Mouse (Mus musculus): Measurements from ENCODE around the gene Zfpm1. TPM values are rescaled to one million over a fixed set of nuclear protein-coding genes. Genes with fewer than 3 reads are reported as not detected.

Zfpm1 gene
- polyA plus RNA-seq, 1 experiment from 2014 or later = 0.89 TPM

DNA sequence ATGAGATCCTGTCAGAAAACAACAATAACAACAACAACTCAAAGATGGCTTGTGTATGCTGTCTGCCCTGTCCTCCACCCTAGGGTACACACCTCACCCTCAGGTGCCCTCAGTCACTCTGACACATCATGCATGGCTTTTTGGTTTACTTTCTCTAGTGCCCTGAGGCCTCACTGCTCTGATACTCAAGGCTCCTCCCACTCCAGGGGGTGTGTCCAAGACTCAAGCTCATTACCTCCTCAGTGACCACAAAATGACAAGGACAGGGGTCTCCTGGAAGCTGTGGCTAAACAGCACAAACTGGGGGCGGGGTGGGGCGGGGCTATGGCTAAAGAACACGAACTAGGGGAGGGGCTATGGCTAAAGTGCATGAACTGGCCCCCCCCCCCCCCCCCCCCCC, 22.1 kb downstream of the Zfpm1 start:
- H3K4me1 ChIP-seq (replicated peaks) = peaks cover 54% of the 10 kb centered on the region
- WGBS = 16% methylated on average over 3 of the region's 3 CpGs
- no peak for ATAC-seq (ENCODE audit: low read depth)

DNA sequence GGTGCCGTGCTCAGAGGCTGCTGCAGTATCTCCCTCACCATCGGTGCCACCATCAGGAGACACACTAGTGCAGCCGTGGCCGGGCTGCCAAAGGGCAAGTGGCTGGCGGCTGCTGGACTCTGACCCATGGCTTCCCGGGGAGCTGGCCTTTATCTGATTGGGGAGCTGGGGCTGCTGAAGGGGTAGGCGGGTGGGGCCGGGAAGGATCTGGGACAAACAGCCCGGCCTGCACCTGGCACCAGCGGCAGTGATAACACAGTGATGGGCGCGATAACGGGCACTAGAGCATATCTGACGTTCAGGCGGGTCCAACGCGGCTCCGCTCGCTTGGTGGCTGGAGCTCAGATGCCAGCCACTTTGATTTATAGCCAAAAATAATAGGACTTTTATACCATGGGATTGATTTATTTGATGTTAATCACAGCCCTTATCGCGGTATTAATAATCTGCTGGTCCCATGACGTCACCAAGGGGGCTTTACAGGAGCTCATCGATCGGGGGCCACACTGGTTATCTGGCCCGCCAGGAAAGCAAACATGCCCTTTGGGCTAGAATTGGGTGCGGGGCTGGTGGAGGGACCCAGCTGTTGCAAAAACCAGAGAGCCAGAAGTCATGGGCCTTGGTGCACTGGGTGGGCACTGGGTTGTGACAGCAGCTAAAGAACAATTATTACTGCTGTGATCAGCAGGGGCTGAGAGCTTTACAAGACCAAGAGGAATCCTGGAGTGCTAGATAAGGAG, 24.9 kb downstream of the Zfpm1 start:
- H3K27ac ChIP-seq (replicated peaks) = peak overlapping the region; percentile 54; the same call in 1 of the 2 replicates

More for the DNA sequence above, 22.1 kb downstream of the Zfpm1 start:
- no peak overlapping the region for H3K27ac ChIP-seq (replicated peaks)
- H3K27me3 ChIP-seq = no peaks in the 10 kb centered on the region; the same call in 1 of the 2 replicates
- H3K9ac ChIP-seq = no peak overlapping the region
- H3K4me2 ChIP-seq = no peak overlapping the region
- no peak overlapping the region for H3K4me3 ChIP-seq
- no peaks in the 10 kb centered on the region for H3K36me3 ChIP-seq
- H3K9me3 ChIP-seq = no peaks in the 10 kb centered on the region

DNA sequence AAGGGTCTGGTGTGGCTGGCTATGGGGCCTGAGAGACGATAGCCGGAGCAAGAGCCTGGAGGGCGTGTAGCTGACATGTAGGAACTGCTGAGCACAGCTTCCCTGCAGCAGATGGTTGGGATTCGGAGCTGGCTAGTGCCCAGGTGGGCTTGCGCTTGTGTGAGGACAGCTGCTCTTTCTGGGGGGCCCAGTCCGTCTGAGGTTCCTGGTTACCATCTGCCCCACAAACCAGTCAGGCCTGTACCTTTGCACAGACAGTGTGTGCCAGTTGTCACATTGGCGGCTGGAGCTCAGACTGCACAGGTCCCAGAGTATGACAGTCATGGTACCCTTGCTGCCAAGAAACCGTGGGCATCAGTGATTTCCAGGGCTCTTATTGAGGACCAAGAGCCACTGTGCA, 25.9 kb downstream of the Zfpm1 start:
- 64% methylated on average over 8 of the region's 8 CpGs for WGBS
- Histone ChIP-seq H3K4me3 (no peak overlapping the region), H3K9ac (0 out of 2 replicates have a peak overlapping the region, but pooled peaks have one; percentile 17), H3K4me2 (no peak overlapping the region), H3K27ac (replicated peaks) (peak overlapping the region; percentile 54), H3K27me3 (no peaks in the 10 kb centered on the region; the same call in 1 of the 2 replicates), H3K9me3 (no peaks in the 10 kb centered on the region), H3K36me3 (no peaks in the 10 kb centered on the region), H3K4me1 (replicated peaks) (peaks cover 23% of the 10 kb centered on the region)
- no peak for ATAC-seq (ENCODE audit: low read depth)

More for the DNA sequence above, 24.9 kb downstream of the Zfpm1 start:
- Histone ChIP-seq H3K9me3 (no peaks in the 10 kb centered on the region), H3K4me2 (no peak overlapping the region), H3K36me3 (no peaks in the 10 kb centered on the region), H3K4me3 (no peak overlapping the region), H3K27me3 (no peaks in the 10 kb centered on the region; the same call in 1 of the 2 replicates), H3K9ac (no peak overlapping the region; the same call in 1 of the 2 replicates), H3K4me1 (replicated peaks) (peaks cover 33% of the 10 kb centered on the region)
- no peak for ATAC-seq (ENCODE audit: low read depth)
- 57% methylated on average over 26 of the region's 26 CpGs for WGBS

DNA sequence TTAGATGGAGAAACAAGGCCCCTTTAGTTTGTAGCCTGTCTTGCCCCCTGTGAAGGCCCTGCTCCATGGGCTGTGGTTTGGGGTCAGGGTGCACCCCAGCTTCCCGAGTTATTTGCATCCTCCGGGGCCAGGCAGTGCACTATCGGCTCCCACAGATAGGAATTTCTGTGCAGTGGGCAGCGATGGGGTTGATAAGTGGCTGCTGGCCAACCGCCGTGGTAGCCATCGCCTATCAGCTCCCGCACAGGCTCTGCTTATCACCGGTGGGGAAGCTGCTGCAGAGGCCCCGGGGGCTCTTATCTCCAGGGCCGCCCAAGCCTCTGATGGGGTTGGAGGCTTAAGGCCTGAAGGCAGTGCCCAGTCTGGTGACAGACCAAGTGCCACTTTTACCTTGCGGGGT, 27.3 kb downstream of the Zfpm1 start:
- Histone ChIP-seq H3K27ac (replicated peaks) (no peak overlapping the region), H3K9me3 (no peaks in the 10 kb centered on the region), H3K4me1 (replicated peaks) (peaks cover 21% of the 10 kb centered on the region), H3K9ac (no peak overlapping the region), H3K4me3 (no peak overlapping the region), H3K4me2 (no peak overlapping the region), H3K27me3 (no peaks in the 10 kb centered on the region; the same call in 1 of the 2 replicates), H3K36me3 (no peaks in the 10 kb centered on the region)
- no peak for ATAC-seq (ENCODE audit: low read depth)
- 85% methylated on average over 12 of the region's 12 CpGs for WGBS

DNA sequence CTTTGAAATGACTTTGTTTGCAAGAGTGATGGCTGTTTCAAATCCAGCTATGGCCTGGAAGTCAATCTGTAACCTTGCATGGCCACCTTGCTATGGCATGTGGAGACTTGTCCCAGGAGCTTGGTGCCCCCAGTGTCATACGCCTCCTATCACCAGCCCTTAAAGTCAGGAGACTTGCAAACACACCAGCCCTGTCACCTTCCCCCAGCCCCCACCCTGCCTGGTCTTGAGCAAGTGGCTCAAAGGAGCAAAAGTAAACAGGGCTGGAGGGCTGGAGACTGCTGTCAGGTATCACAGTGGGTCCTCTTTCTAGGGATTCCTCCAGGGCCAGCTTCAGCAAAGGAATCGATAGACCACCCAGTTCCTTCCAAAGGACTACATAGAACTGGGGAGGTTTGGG, 29.2 kb downstream of the Zfpm1 start:
- H3K9me3 ChIP-seq = no peaks in the 10 kb centered on the region
- WGBS = 89% methylated on average over 2 of the region's 2 CpGs
- ATAC-seq (ENCODE audit: low read depth) = no peak

DNA sequence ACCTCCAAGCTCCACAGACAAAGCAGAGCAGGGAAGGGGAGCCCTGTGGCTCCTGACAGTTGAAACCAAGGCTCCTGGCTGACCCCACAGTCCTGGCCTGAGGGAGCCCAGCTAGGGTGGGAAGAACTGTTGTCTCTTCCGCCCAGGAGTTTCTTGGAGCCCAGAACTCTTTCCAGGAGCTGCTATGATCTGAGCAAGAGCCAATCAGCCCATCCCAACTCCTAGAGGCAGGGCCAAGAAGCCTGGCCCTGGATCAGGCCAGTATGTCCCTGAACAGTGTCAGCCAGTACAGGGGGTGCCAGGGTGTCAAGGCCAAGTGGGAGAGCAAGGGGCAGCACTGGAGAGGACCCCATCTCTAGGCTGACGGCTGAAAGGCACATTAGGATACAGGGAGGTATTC, 30.6 kb downstream of the Zfpm1 start:
- Histone ChIP-seq H3K4me2 (no peak overlapping the region), H3K4me1 (replicated peaks) (peaks cover 12% of the 10 kb centered on the region), H3K4me3 (no peak overlapping the region), H3K9me3 (no peaks in the 10 kb centered on the region), H3K36me3 (no peaks in the 10 kb centered on the region), H3K27ac (replicated peaks) (no peak overlapping the region), H3K9ac (no peak overlapping the region), H3K27me3 (no peaks in the 10 kb centered on the region)
- no peak for ATAC-seq (ENCODE audit: low read depth)
- WGBS = 71% methylated on average over 2 of the region's 2 CpGs

More for the DNA sequence above, 29.2 kb downstream of the Zfpm1 start:
- H3K9ac ChIP-seq = no peak overlapping the region
- no peak overlapping the region for H3K4me2 ChIP-seq
- H3K27ac ChIP-seq (replicated peaks) = no peak overlapping the region
- H3K27me3 ChIP-seq = no peaks in the 10 kb centered on the region; the same call in 1 of the 2 replicates
- H3K4me3 ChIP-seq = no peak overlapping the region
- H3K36me3 ChIP-seq = no peaks in the 10 kb centered on the region
- H3K4me1 ChIP-seq (replicated peaks) = peaks cover 21% of the 10 kb centered on the region

DNA sequence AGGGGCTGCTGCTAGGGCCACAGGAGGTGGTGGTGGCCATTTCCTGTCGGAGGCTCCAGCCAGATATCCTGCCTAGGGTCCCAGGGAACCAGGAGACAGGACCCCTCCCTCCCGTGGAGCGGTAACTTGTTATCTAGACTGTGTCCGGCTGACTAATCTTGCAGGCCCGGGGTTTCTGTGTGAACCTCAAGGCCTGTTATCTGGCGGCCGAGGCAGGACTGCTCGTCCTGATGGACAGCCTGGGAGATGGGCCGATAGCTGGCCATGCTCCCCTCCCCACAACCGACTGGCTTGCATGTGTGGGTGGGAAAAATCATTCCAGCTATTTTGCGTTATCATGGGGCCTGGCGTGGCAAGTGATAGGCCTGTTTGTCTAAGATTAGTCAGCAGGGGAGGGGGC, 31.4 kb downstream of the Zfpm1 start:
- H3K4me1 ChIP-seq (replicated peaks) = peaks cover 10% of the 10 kb centered on the region; the same call in 1 of the 2 replicates
- 77% methylated on average over 12 of the region's 12 CpGs for WGBS
- no peak overlapping the region for H3K4me2 ChIP-seq
- H3K27me3 ChIP-seq = no peaks in the 10 kb centered on the region
- H3K27ac ChIP-seq (replicated peaks) = no peak overlapping the region
- H3K36me3 ChIP-seq = no peaks in the 10 kb centered on the region
- H3K9me3 ChIP-seq = no peaks in the 10 kb centered on the region
- no peak overlapping the region for H3K4me3 ChIP-seq
- ATAC-seq (ENCODE audit: low read depth) = no peak
- H3K9ac ChIP-seq = no peak overlapping the region

DNA sequence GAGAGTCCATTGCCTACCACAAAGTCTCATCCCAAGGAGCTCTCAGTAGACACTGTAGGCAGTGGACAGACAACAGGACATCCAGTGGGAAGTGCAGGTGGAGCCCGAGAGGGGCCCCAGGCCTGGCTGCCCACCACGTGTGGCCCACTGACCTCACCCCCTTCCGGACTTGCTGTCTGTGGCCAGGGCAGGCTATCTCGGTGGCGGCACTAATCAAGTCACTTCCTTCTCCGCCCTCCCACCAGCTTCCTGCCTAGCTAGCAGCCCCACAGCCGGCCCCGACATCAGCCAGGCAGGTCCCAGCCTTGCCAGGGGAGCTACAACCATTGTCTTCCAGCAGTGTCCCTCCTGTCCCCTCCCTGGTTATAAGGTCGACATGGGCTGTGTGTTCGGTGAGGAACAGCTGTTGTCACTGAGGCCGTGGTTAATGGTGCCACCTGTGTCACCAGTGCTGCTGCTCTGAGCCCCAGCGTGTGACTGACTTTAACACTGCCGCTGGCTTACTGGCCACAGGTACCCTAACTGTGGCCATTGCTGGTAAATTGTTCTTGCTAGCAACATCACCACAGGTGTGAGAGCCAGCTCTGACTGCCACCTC, 33.1 kb downstream of the Zfpm1 start:
- Histone ChIP-seq H3K9me3 (no peaks in the 10 kb centered on the region), H3K27ac (replicated peaks) (no peak overlapping the region), H3K4me3 (no peak overlapping the region), H3K36me3 (no peaks in the 10 kb centered on the region), H3K4me1 (replicated peaks) (peaks cover 12% of the 10 kb centered on the region), H3K4me2 (no peak overlapping the region), H3K9ac (no peak overlapping the region), H3K27me3 (no peaks in the 10 kb centered on the region)
- no peak for ATAC-seq (ENCODE audit: low read depth)
- 53% methylated on average over 13 of the region's 13 CpGs for WGBS

DNA sequence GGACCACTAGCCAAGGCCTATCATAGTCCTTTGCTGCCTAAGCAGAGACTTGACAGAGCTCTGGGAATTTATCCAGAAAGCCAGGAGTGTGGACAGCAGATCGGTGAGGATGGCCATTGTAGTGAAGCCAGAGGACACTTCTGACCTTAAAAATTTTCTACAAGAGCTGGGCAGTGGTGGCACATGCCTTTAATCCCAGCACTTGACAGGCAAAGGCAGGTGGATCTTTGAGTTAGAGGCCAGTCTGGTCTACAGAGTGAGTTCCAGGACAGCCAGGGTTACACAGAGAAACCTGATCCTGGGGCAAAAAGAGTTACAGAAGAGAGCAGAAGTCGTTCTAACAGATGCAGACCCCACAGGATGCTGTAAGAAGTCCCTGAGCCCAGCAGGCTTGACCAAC, 34.5 kb downstream of the Zfpm1 start:
- no peaks in the 10 kb centered on the region for H3K36me3 ChIP-seq
- no peak overlapping the region for H3K27ac ChIP-seq (replicated peaks)
- H3K4me3 ChIP-seq = no peak overlapping the region
- H3K9me3 ChIP-seq = no peaks in the 10 kb centered on the region
- peaks cover 26% of the 10 kb centered on the region for H3K4me1 ChIP-seq (replicated peaks)
- no peaks in the 10 kb centered on the region for H3K27me3 ChIP-seq
- WGBS = 56% methylated on average over 2 of the region's 2 CpGs
- no peak overlapping the region for H3K9ac ChIP-seq
- no peak overlapping the region for H3K4me2 ChIP-seq
- no peak for ATAC-seq (ENCODE audit: low read depth)

DNA sequence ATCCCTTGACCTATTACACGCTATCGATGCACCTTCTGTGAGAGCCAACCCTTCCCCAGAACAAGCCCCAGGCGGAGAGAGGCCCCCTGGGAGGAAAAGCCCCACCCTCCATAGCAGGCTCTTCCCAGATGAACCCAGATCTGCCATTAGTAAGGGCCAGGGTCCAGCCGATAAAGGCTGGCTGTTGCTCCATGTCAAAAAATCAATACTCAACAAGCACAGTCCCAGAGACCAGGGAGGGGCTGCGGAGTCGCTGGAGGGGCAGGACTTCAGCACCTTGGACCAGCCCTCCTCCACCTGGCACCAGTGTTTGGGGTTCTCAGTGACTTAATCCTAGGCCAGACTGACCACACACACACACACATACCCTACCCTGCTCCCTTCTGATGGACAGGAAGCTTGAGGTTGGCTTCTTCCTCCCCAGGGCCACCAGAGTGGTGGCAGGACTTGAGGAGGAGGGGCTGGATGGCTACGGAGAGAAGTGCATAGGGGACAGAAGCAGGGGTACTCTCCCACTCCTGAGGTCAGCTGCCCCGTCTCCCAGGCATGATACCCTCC, 36.1 kb downstream of the Zfpm1 start:
- Histone ChIP-seq H3K9ac (no peak overlapping the region), H3K4me3 (no peak overlapping the region), H3K27ac (replicated peaks) (no peak overlapping the region), H3K27me3 (no peaks in the 10 kb centered on the region), H3K4me2 (no peak overlapping the region), H3K36me3 (no peaks in the 10 kb centered on the region), H3K4me1 (replicated peaks) (peaks cover 30% of the 10 kb centered on the region), H3K9me3 (no peaks in the 10 kb centered on the region)
- no peak for ATAC-seq (ENCODE audit: low read depth)
- WGBS = 56% methylated on average over 8 of the region's 8 CpGs

DNA sequence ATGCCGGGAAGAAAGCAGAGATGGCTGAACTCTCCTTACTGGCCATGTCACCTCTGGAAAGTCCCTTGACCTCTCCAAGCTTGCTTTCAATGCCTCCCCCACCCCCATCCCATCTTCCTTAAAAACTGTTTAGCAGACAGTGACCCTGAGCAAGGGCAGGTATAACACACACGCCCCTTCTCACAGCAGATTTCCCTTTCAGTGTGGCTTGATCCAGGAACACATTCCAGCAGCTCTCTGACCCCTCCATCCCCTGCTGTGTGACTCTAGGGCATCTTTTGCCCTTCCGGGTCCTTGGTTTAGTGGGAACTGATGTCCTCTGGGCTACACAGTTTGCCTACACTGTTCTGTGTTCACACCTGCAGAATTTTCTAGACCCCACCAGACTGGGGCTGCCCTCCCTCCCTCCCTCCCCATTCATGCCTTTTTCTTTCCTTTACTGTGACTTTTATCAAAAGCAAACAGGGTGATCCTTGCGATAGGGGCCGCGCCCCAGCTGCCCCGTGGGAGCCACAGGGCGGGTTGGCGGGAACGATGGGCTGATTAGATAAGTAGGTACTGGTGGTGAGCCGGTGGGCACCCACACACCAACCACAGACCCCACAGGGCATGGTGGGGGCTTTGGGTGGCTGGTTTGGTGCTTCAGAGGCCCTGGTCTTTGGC, 37.2 kb downstream of the Zfpm1 start:
- no peaks in the 10 kb centered on the region for H3K27me3 ChIP-seq
- H3K9ac ChIP-seq = no peak overlapping the region
- H3K27ac ChIP-seq (replicated peaks) = no peak overlapping the region
- no peak overlapping the region for H3K4me2 ChIP-seq
- 76% methylated on average over 11 of the region's 11 CpGs for WGBS
- H3K4me3 ChIP-seq = no peak overlapping the region
- ATAC-seq (ENCODE audit: low read depth) = no peak
- no peaks in the 10 kb centered on the region for H3K9me3 ChIP-seq
- H3K4me1 ChIP-seq (replicated peaks) = peaks cover 38% of the 10 kb centered on the region
- no peaks in the 10 kb centered on the region for H3K36me3 ChIP-seq

DNA sequence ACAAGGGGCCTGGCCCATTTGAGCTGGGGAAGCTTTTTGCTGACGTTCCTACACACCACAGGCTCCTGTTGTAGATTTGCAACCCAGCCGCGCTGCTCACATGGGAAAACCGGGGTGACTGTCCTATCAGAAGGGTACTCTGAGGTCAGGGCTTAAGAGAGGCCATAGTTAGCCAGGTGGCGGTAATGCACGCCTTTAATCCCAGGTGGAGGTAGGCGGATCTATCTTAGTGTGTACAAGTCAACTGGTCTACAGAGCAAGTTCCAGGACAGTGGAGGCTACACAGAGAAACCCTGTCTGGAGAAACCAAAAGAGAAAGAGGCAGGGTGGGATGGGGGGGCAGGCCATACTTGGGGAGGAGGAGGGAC, 37.8 kb downstream of the Zfpm1 start:
- no peak overlapping the region for H3K9ac ChIP-seq
- H3K27ac ChIP-seq (replicated peaks) = no peak overlapping the region
- peaks cover 43% of the 10 kb centered on the region for H3K4me1 ChIP-seq (replicated peaks)
- WGBS = 77% methylated on average over 7 of the region's 7 CpGs
- H3K36me3 ChIP-seq = no peaks in the 10 kb centered on the region
- no peak for ATAC-seq (ENCODE audit: low read depth)
- no peak overlapping the region for H3K4me2 ChIP-seq
- H3K27me3 ChIP-seq = no peaks in the 10 kb centered on the region
- no peak overlapping the region for H3K4me3 ChIP-seq
- no peaks in the 10 kb centered on the region for H3K9me3 ChIP-seq
